Mouse (Mus musculus) kidney, embryonic 14.5 days (tissue): Measurements from ENCODE around the gene Abhd8. TPM values are rescaled to one million over a fixed set of nuclear protein-coding genes. Genes with fewer than 3 reads are reported as not detected.

ENCODE experiments used
- ATAC-seq: fragments of 200-750 bp; cut with Nextera tagmentation; 2 replicates; pipeline ENCODE4 v1.8.0; 2017; ENCODE audit warnings: moderate number of reproducible peaks, mild to moderate bottlenecking, moderate TSS enrichment, moderate library complexity; ENCODE audit not compliant: low FRiP score, low TSS enrichment
- H3K27ac ChIP-seq: fragments of 300-500 bp; sonication (generic); 2 replicates; pipeline ENCODE4 v1.5.1; 2014; ENCODE audit warnings: low read depth, mild to moderate bottlenecking, low read length, moderate library complexity, mixed read lengths
- H3K27me3 ChIP-seq: fragments of 300-500 bp; sonication (generic); 2 replicates; pipeline ENCODE4 v1.6.1; 2014; ENCODE audit warnings: mild to moderate bottlenecking, low read length; ENCODE audit not compliant: control insufficient read depth, insufficient read depth
- H3K36me3 ChIP-seq: fragments of 300-500 bp; sonication (generic); 2 replicates; pipeline ENCODE4 v1.6.1; 2014; ENCODE audit warnings: low read length, mixed read lengths; ENCODE audit not compliant: control insufficient read depth, insufficient read depth
- H3K4me1 ChIP-seq: fragments of 300-500 bp; sonication (generic); 2 replicates; pipeline ENCODE4 v1.6.1; 2014; ENCODE audit warnings: low read length, mixed read lengths; ENCODE audit not compliant: control insufficient read depth, insufficient read depth
- H3K4me2 ChIP-seq: fragments of 300-500 bp; sonication (generic); replicated peaks from 2 replicates; pipeline ENCODE4 v1.6.1; 2014; ENCODE audit warnings: low read depth, mild to moderate bottlenecking, low read length
- H3K4me3 ChIP-seq: fragments of 300-500 bp; sonication (generic); 2 replicates; pipeline ENCODE4 v1.5.1; 2014; ENCODE audit warnings: mild to moderate bottlenecking, low read length
- H3K9ac ChIP-seq: fragments of 300-500 bp; sonication (generic); 2 replicates; pipeline ENCODE4 v1.6.1; 2014; ENCODE audit warnings: low read depth, mild to moderate bottlenecking, low read length, moderate library complexity
- H3K9me3 ChIP-seq: fragments of 300-500 bp; sonication (generic); 2 replicates; pipeline ENCODE4 v1.6.1; 2016; ENCODE audit warnings: low read length; ENCODE audit not compliant: control insufficient read depth
- WGBS: fragments of 180-500 bp; shearing (Covaris S2); extraction: QIAGEN DNeasy Blood & Tissue Kit; methylation state at CpG from one replicate; pipeline ENCODE4 v1.1.7; 2014; 5-methylcytosine and 5-hydroxymethylcytosine counted together
- polyA plus RNA-seq: library from polyadenylated mRNA; unstranded; fragments of >200 nt; fragmentation: Nextera tagmentation; extraction: Ambion mirVana; gene quantifications from 2 replicates; pipeline ENCODE4 v1.2.1, GENCODE M21; 2014

Gene Abhd8
- polyA plus RNA-seq, result 26.5 and 32.5 TPM in 2 replicates

DNA sequence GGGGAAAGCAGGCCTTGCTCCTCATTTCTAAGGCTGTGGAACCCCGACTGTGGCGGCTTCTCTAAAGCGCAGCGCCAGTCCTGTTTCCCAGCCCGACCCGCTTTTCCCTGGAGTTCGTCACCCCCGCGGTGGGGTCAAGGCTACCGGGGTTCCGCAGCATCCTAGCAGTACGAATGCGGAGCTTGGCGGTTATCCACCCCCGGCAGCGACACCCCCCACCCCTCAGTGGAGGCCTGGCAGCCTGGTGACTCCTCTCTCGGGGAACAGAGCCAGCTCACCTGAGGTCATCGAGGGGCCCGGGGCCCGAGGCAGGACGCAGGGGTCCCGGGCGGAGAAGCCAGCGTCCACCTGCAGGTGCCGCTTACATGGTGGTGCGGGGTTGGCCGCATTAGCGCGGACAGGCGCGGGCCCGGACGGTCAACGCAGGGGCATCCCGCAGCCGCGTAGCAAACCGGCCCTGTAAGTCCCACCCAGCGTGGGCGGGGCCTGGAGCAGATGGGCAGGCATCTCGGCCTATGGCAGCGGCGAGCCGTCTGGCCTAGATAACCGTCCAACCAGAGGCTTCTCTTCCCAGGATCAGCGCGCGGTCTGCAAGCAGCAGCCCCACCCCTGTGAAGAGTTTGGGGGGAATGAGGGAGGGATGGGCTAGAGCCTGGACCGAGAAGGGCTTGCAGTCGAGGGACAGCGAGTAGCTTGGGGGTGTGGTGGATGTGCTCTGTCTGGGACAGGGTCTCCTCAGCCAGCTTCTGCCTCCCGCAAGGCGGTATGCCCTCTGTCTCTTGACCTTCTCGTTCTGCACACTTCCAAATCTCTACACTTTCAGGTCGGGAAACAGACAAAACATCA is at the start of gene Abhd8:
TSS of gene Abhd8 (minus strand) at position 468 of the 846 bp plus-strand sequence.
- WGBS, result under 1% methylated on average over 55 of the region's 55 CpGs
- Histone ChIP-seq H3K9ac (peak within 1 kb of the TSS; percentile 82), H3K36me3 (peaks cover 21% of the 10 kb centered on the region), H3K27me3 (no peaks in the 10 kb centered on the region), H3K4me3 (peak within 1 kb of the TSS; percentile 81), H3K4me1 (peaks cover 15% of the 10 kb centered on the region), H3K4me2 (peak within 1 kb of the TSS; percentile 70), H3K27ac (peak within 1 kb of the TSS; percentile 80), H3K9me3 (no peaks in the 10 kb centered on the region)
- peak; percentile 79 for ATAC-seq

GRCm38 (mm10) chr8:71511644-71512043 is 48.2 kb upstream of the Abhd8 start, which contains the start of gene Plvap:
TSS of gene Plvap (minus strand) at chr8:71511752.
- WGBS, result 25% methylated on average over 14 of the region's 14 CpGs
- Histone ChIP-seq H3K27ac (0 out of 2 replicates have a peak within 1 kb of the TSS, but pooled peaks have one; percentile 48), H3K9me3 (no peaks in the 10 kb centered on the region), H3K9ac (peak within 1 kb of the TSS; percentile 37; the same call in 1 of the 2 replicates), H3K4me1 (peaks cover 11% of the 10 kb centered on the region; the same call in 1 of the 2 replicates), H3K27me3 (peaks cover 21% of the 10 kb centered on the region), H3K4me3 (peak within 1 kb of the TSS; percentile 27), H3K36me3 (no peaks in the 10 kb centered on the region), H3K4me2 (peak within 1 kb of the TSS; percentile 26; the same call in 1 of the 2 replicates)
- ATAC-seq, result peak; percentile 49

DNA sequence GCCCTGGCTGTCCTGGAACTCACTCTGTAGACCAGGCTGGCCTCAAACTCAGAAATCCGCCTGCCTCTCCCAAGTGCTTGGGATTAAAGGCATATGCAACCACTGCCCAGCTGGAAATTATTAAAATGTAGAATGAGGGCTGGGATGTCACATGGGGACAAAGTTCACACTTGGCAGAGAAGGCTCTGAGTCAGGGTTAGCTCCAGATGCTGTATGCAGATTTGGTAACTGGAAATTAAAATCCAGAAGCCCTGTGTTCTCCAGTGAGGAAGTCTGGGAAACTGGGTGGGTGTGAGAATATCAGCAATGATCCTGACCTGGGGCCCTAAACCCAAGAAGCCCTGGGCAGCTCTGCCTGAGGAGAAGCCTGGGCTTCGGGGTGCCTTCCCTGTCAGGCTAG is 45.9 kb upstream of the Abhd8 start:
- 78% methylated on average over 2 of the region's 2 CpGs for WGBS
- H3K4me1 ChIP-seq, result peaks cover 11% of the 10 kb centered on the region; the same call in 1 of the 2 replicates
- H3K9me3 ChIP-seq, result no peaks in the 10 kb centered on the region
- no peak for ATAC-seq
- H3K4me3 ChIP-seq, result peak overlapping the region; percentile 27; the same call in 1 of the 2 replicates
- H3K27me3 ChIP-seq, result peaks cover 29% of the 10 kb centered on the region
- 0 out of 2 replicates have a peak overlapping the region, but pooled peaks have one; percentile 8 for H3K9ac ChIP-seq
- no peak overlapping the region for H3K27ac ChIP-seq
- H3K36me3 ChIP-seq, result no peaks in the 10 kb centered on the region
- H3K4me2 ChIP-seq, result peak overlapping the region; percentile 26; the same call in 1 of the 2 replicates

DNA sequence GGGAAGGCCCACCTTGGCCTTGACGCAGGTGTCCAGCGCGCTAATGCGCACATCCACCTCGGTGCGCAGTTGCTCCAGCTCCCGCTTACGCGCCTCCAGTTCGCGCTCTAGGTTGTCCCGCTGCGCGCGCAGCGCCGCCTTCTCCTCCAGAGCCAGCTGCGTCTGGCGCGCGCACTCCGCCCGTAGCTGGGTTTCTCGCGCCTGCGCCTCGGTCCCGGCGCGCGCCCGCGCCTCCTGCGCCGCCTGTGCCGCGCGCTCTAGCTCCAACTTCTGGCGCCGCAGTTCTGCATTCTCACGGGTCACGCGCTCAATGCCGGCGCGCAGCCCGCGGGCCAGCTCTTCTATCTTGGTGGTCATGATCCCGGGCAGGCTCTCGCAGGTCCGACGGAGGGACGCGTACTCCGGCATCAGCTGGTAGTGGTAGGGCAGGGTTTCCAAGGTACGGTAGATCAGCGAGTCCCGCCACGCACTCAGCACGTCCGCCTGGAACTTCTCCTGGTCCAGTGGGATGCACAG is 44.2 kb upstream of the Abhd8 start:
- no peaks in the 10 kb centered on the region for H3K36me3 ChIP-seq
- under 1% methylated on average over 61 of the region's 61 CpGs for WGBS
- H3K4me3 ChIP-seq, result peak overlapping the region; percentile 47
- ATAC-seq, result peak; percentile 71
- H3K4me1 ChIP-seq, result peaks cover 11% of the 10 kb centered on the region; the same call in 1 of the 2 replicates
- H3K9ac ChIP-seq, result peak overlapping the region; percentile 47
- peak overlapping the region; percentile 80 for H3K4me2 ChIP-seq
- H3K27ac ChIP-seq, result no peak overlapping the region
- no peaks in the 10 kb centered on the region for H3K9me3 ChIP-seq
- H3K27me3 ChIP-seq, result peaks cover 29% of the 10 kb centered on the region

DNA sequence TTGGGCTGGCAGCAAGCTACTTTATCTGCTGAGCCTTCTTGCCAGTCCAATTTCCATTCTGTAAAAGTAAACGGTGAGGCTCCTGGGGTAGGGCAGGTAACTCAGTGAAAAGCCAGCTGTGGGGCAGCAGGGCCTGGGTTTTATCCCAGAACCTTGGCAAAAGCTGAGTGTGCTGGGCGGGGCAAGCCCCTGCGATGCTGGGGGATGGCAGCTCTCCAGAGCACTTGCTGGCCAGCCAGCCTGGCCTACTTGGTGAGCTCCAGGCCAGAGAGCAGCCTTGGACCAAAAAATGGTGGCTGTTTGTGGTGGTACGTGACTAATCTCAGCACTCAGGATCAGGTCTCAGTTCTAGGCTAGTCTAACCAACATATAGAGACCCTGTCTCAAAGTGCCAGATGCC is 42.5 kb upstream of the Abhd8 start:
- WGBS, result 90% methylated on average over 4 of the region's 4 CpGs
- ATAC-seq, result no peak
- no peak overlapping the region for H3K4me3 ChIP-seq

GRCm38 (mm10) chr8:71505326-71505725 is 41.9 kb upstream of the Abhd8 start:
- ATAC-seq, result no peak
- Histone ChIP-seq H3K36me3 (no peaks in the 10 kb centered on the region), H3K4me3 (no peak overlapping the region), H3K9me3 (no peaks in the 10 kb centered on the region), H3K4me2 (no peak overlapping the region), H3K27ac (no peak overlapping the region), H3K4me1 (peaks cover 11% of the 10 kb centered on the region; the same call in 1 of the 2 replicates), H3K27me3 (peaks cover 29% of the 10 kb centered on the region), H3K9ac (no peak overlapping the region)
- 87% methylated on average over 4 of the region's 4 CpGs for WGBS

More for the DNA sequence above, 42.5 kb upstream of the Abhd8 start:
- no peak overlapping the region for H3K27ac ChIP-seq
- H3K9ac ChIP-seq, result no peak overlapping the region
- H3K4me1 ChIP-seq, result peaks cover 11% of the 10 kb centered on the region; the same call in 1 of the 2 replicates
- no peaks in the 10 kb centered on the region for H3K9me3 ChIP-seq
- H3K27me3 ChIP-seq, result peaks cover 29% of the 10 kb centered on the region
- no peaks in the 10 kb centered on the region for H3K36me3 ChIP-seq
- H3K4me2 ChIP-seq, result no peak overlapping the region

DNA sequence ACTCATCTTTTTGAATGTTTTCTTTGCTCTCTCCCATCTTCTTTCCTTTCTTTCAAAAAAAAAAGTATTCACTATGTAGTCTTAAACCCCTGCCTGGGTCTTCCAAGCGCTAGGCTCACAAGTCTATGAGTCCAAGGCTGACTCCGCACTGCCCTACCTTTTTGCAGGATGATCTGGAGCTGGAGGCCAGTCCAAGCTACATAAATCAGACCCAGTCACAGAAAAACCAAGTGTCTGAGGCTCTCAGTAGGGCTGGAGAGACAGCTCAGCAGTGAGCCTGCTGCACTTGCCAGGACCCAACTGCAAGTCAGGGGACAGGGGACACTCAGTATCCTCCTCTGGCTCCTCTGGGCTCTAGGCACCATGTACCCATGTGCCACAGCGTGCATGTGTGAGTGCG is 40.9 kb upstream of the Abhd8 start:
- H3K27ac ChIP-seq, result no peak overlapping the region

GRCm38 (mm10) chr8:71498816-71499690 is 35.6 kb upstream of the Abhd8 start:
- Histone ChIP-seq H3K4me3 (no peak overlapping the region), H3K36me3 (peaks cover 5% of the 10 kb centered on the region; the same call in 1 of the 2 replicates), H3K4me2 (no peak overlapping the region), H3K9ac (no peak overlapping the region), H3K27ac (peak overlapping the region; percentile 84), H3K27me3 (no peaks in the 10 kb centered on the region), H3K4me1 (peaks cover 44% of the 10 kb centered on the region), H3K9me3 (no peaks in the 10 kb centered on the region)
- peak; percentile 14; the same call in 1 of the 2 replicates for ATAC-seq
- WGBS, result 17% methylated on average over 16 of the region's 16 CpGs

More for the DNA sequence above, 40.9 kb upstream of the Abhd8 start:
- no peak overlapping the region for H3K9ac ChIP-seq
- H3K9me3 ChIP-seq, result no peaks in the 10 kb centered on the region
- no peak for ATAC-seq
- H3K4me3 ChIP-seq, result no peak overlapping the region
- peaks cover 12% of the 10 kb centered on the region for H3K4me1 ChIP-seq
- peaks cover 29% of the 10 kb centered on the region for H3K27me3 ChIP-seq
- WGBS, result 75% methylated on average over 4 of the region's 4 CpGs
- no peaks in the 10 kb centered on the region for H3K36me3 ChIP-seq
- H3K4me2 ChIP-seq, result no peak overlapping the region
